Mouse (Mus musculus) intestine, embryonic 15.5 days (tissue): ENCODE data around the gene Gnb1. TPM values are rescaled to one million over a fixed set of nuclear protein-coding genes. Genes with fewer than 3 reads are reported as not detected.

Source experiments
- polyA plus RNA-seq: library from polyadenylated mRNA; unstranded; fragments of >200 nt; fragmentation: Nextera tagmentation; extraction: Ambion mirVana; gene quantifications from 2 replicates; pipeline ENCODE4 v1.2.1, GENCODE M21; 2015

Gnb1 gene
- polyA plus RNA-seq, 1 experiment from 2014 or later: 460 TPM

Other genes with a start within 250 kb of the Gnb1 start
- gene Faap20, start 241.6 kb upstream of the Gnb1 start, polyA plus RNA-seq: 64.1 and 74.9 TPM in 2 replicates
- 24.8 and 27.1 TPM in 2 replicates for gene Prkcz, start 130.0 kb upstream of the Gnb1 start, polyA plus RNA-seq
- gene Gabrd, start 93.2 kb upstream of the Gnb1 start, polyA plus RNA-seq: 0.10 TPM in 1 of 2 replicates, not detected in the other
- 1.2 and 2.3 TPM in 2 replicates for gene Cfap74, start 82.2 kb upstream of the Gnb1 start, polyA plus RNA-seq
- 2.1 and 2.2 TPM in 2 replicates for gene Tmem52, start 22.2 kb upstream of the Gnb1 start, polyA plus RNA-seq
- gene Nadk, start 71.0 kb downstream of the Gnb1 start, polyA plus RNA-seq: 91.6 and 93.4 TPM in 2 replicates
- gene Slc35e2, start 110.1 kb downstream of the Gnb1 start, polyA plus RNA-seq: 7.0 and 7.2 TPM in 2 replicates
- 50.2 and 53.9 TPM in 2 replicates for gene Cdk11b, start 133.5 kb downstream of the Gnb1 start, polyA plus RNA-seq
- not detected in 2 replicates for gene Gm10563, start 154.0 kb downstream of the Gnb1 start, polyA plus RNA-seq
- 36.8 and 38.0 TPM in 2 replicates for gene Mmp23, start 162.0 kb downstream of the Gnb1 start, polyA plus RNA-seq
- 17.8 and 22.6 TPM in 2 replicates for gene Mib2, start 177.8 kb downstream of the Gnb1 start, polyA plus RNA-seq
- gene Fndc10, start 203.0 kb downstream of the Gnb1 start, polyA plus RNA-seq: 6.1 and 7.6 TPM in 2 replicates
- 150 and 153 TPM in 2 replicates for gene Ssu72, start 213.4 kb downstream of the Gnb1 start, polyA plus RNA-seq
- 0.80 and 0.84 TPM in 2 replicates for gene Tmem240, start 243.4 kb downstream of the Gnb1 start, polyA plus RNA-seq